Mouse (Mus musculus) ES-Bruce4 (cell line): Measurements from ENCODE around the gene Olfr811. TPM values are rescaled to one million over a fixed set of nuclear protein-coding genes. Genes with fewer than 3 reads are reported as not detected.

ENCODE experiments used
- H3K27ac ChIP-seq: 2 replicates; pipeline ENCODE4 v1.5.1; 2012; ENCODE audit warnings: low read length, inconsistent platforms; ENCODE audit not compliant: insufficient read depth
- H3K27me3 ChIP-seq: 2 replicates; pipeline ENCODE4 v1.6.1; 2012; ENCODE audit warnings: mild to moderate bottlenecking, low read length, inconsistent platforms; ENCODE audit not compliant: control insufficient read depth, poor library complexity, insufficient read depth, severe bottlenecking
- H3K36me3 ChIP-seq: 2 replicates; pipeline ENCODE4 v1.6.1; 2012; ENCODE audit warnings: inconsistent platforms, mild to moderate bottlenecking, low read length, moderate library complexity; ENCODE audit not compliant: control insufficient read depth, poor library complexity, insufficient read depth, severe bottlenecking
- H3K4me1 ChIP-seq: one replicate; pipeline ENCODE4 v1.8.1; 2011; ENCODE audit warnings: low read length; ENCODE audit not compliant: control insufficient read depth, insufficient read depth
- H3K4me3 ChIP-seq: 2 replicates; pipeline ENCODE4 v1.5.1; 2011; ENCODE audit warnings: low read depth, mild to moderate bottlenecking, low read length
- H3K9ac ChIP-seq: 2 replicates; pipeline ENCODE4 v1.6.1; 2012; ENCODE audit warnings: low read depth, mild to moderate bottlenecking, inconsistent platforms; ENCODE audit not compliant: poor library complexity, severe bottlenecking
- H3K9me3 ChIP-seq: replicated peaks from 2 replicates; pipeline ENCODE4 v1.6.1; 2012; ENCODE audit warnings: mild to moderate bottlenecking, low read length, inconsistent platforms; ENCODE audit not compliant: control insufficient read depth, poor library complexity, insufficient read depth, severe bottlenecking
- CTCF ChIP-seq: IDR thresholded peaks from one replicate; pipeline ENCODE4 v1.8.1; 2011; ENCODE audit warnings: low read depth, low read length
- EP300 ChIP-seq: IDR thresholded peaks from 2 replicates; pipeline ENCODE4 v1.6.1; 2011; ENCODE audit warnings: low read depth, low read length; ENCODE audit not compliant: insufficient read depth
- POLR2A ChIP-seq: IDR thresholded peaks from one replicate; pipeline ENCODE4 v1.8.1; 2011; ENCODE audit warnings: low read length; ENCODE audit not compliant: insufficient read depth
- polyA plus RNA-seq: library from polyadenylated mRNA; stranded (reverse); fragments of >200 nt; gene quantifications from 2 replicates; pipeline ENCODE4 v1.2.4, GENCODE M21; 2011; ENCODE audit warnings: low read depth; ENCODE audit not compliant: missing spikeins, insufficient read depth, insufficient read length

The Olfr811 gene
- not detected in 2 replicates for polyA plus RNA-seq

GRCm38 (mm10) chr10:129804296-129804695 lies at the start of gene Olfr811:
Gene Olfr811, minus strand, starts transcription at chr10:129804396.
- H3K27me3 ChIP-seq: no peaks in the 10 kb centered on the region
- TF ChIP-seq CTCF (no peak), EP300 (no peak), POLR2A (no peak)
- no peaks in the 10 kb centered on the region for H3K9me3 ChIP-seq
- no peak within 1 kb of the TSS for H3K4me3 ChIP-seq
- H3K27ac ChIP-seq: no peak within 1 kb of the TSS
- H3K9ac ChIP-seq: no peak within 1 kb of the TSS
- H3K4me1 ChIP-seq: no peaks in the 10 kb centered on the region
- no peaks in the 10 kb centered on the region for H3K36me3 ChIP-seq

GRCm38 (mm10) chr10:129847343-129847742 lies 43.1 kb upstream of the Olfr811 start:
- Histone ChIP-seq H3K27ac (no peak overlapping the region), H3K9me3 (peaks cover 7% of the 10 kb centered on the region), H3K4me1 (no peaks in the 10 kb centered on the region), H3K27me3 (no peaks in the 10 kb centered on the region; the same call in 1 of the 2 replicates), H3K9ac (no peak overlapping the region), H3K4me3 (no peak overlapping the region), H3K36me3 (no peaks in the 10 kb centered on the region)
- no peak for TF ChIP-seq POLR2A
- no peak for TF ChIP-seq CTCF
- no peak for TF ChIP-seq EP300

- Histone ChIP-seq H3K9ac (no peak within 1 kb of the TSS), H3K4me1 (no peaks in the 10 kb centered on the region), H3K9me3 (peaks cover 7% of the 10 kb centered on the region), H3K4me3 (no peak within 1 kb of the TSS), H3K27ac (no peak within 1 kb of the TSS; the same call in 1 of the 2 replicates), H3K36me3 (no peaks in the 10 kb centered on the region), H3K27me3 (no peaks in the 10 kb centered on the region; the same call in 1 of the 2 replicates)
- TF ChIP-seq EP300 (no peak), CTCF (no peak), POLR2A (no peak)
Measured at GRCm38 (mm10) chr10:129845994-129846393, 41.8 kb upstream of the Olfr811 start, which contains the start of gene Olfr812. Gene Olfr812, minus strand, starts transcription at chr10:129846094.

- no peaks in the 10 kb centered on the region for H3K9me3 ChIP-seq
- TF ChIP-seq POLR2A (no peak), EP300 (no peak), CTCF (no peak)
- H3K4me1 ChIP-seq: no peaks in the 10 kb centered on the region
- H3K9ac ChIP-seq: no peak within 1 kb of the TSS
- H3K4me3 ChIP-seq: no peak within 1 kb of the TSS
- no peaks in the 10 kb centered on the region for H3K27me3 ChIP-seq
- H3K27ac ChIP-seq: no peak within 1 kb of the TSS
- no peaks in the 10 kb centered on the region for H3K36me3 ChIP-seq
Measured at GRCm38 (mm10) chr10:129794817-129795216, 9.4 kb downstream of the Olfr811 start, which contains the start of gene Olfr810. Gene Olfr810, minus strand, starts transcription at chr10:129794917.

GRCm38 (mm10) chr10:129778123-129778522 lies 26.1 kb downstream of the Olfr811 start:
- H3K36me3 ChIP-seq: no peaks in the 10 kb centered on the region
- H3K27me3 ChIP-seq: no peaks in the 10 kb centered on the region
- no peaks in the 10 kb centered on the region for H3K4me1 ChIP-seq
- no peak overlapping the region for H3K27ac ChIP-seq
- TF ChIP-seq EP300 (no peak), POLR2A (no peak)
- H3K9me3 ChIP-seq: no peaks in the 10 kb centered on the region
- H3K9ac ChIP-seq: no peak overlapping the region
- H3K4me3 ChIP-seq: no peak overlapping the region

GRCm38 (mm10) chr10:129774338-129774737 lies 29.9 kb downstream of the Olfr811 start, which contains the start of gene Olfr809:
Gene Olfr809, plus strand, starts transcription at chr10:129774638.
- Histone ChIP-seq H3K4me3 (no peak within 1 kb of the TSS), H3K27me3 (no peaks in the 10 kb centered on the region), H3K27ac (no peak within 1 kb of the TSS), H3K4me1 (no peaks in the 10 kb centered on the region), H3K9me3 (no peaks in the 10 kb centered on the region), H3K9ac (no peak within 1 kb of the TSS), H3K36me3 (no peaks in the 10 kb centered on the region)
- TF ChIP-seq CTCF (no peak), EP300 (no peak), POLR2A (no peak)
